Mouse (Mus musculus): ENCODE results near the gene Gm15127. TPM values are rescaled to one million over a fixed set of nuclear protein-coding genes. Genes with fewer than 3 reads are reported as not detected.
"Not testable (repeated sequence)": the region's sequence is repeated elsewhere in the genome, so short reads cannot be mapped to it uniquely, and the experiment has no call there.

Gm15127 gene
- total RNA-seq (2021), result not detected

GRCm38 (mm10) chrX:148663298-148663697 is at the start of gene Gm15127:
Gm15127 (plus strand) TSS chrX:148663598.
- DNase-seq (ENCODE audit: low spot score in 2 of 2); intact Hi-C loops (cut with DNase I): not testable (repeated sequence)

DNA sequence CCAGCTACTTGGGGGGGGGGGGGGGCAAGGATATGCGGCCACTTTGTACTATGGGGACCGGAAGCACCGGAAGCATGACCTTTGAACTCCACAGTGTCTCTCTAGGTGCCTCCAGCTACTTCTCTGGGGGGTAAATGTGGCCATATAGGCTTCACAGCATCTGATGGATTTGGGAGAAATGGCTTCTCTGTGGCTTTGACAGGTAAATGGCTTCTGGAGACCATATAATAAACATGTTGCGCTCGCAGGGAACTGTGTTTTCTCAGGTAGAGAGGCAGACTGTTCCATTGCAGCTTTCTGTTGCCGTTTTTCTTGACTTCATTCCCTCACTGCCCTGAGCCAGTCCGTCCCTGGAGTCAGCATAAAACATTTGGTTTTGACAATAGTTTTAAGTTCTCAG is 48.3 kb upstream of the Gm15127 start, which contains the start of gene Gm8334:
Gene Gm8334, minus strand, starts transcription at position 101 of the 400 bp plus-strand sequence.
- DNase-seq (ENCODE audit: low spot score in 2 of 2); intact Hi-C loops (cut with DNase I): not testable (repeated sequence)

- DNase-seq (ENCODE audit: low spot score in 2 of 2); intact Hi-C loops (cut with DNase I): not testable (repeated sequence)
Observed at GRCm38 (mm10) chrX:148676290-148676689, 12.9 kb downstream of the Gm15127 start.

Other genes with a start within 250 kb of the Gm15127 start
- gene Gm15114, start 174.6 kb upstream of the Gm15127 start, total RNA-seq (2021), result not detected
- not detected for gene Gm8334, start 48.4 kb upstream of the Gm15127 start, total RNA-seq (2021)
- not detected for gene Luzp4, start 194.0 kb downstream of the Gm15127 start, total RNA-seq (2021)